Mouse (Mus musculus) adrenal gland, adult (tissue): ENCODE data around the gene Gm8909.
A peak's percentile ranks its signal among the peaks of the same experiment; 100 is the strongest.
"Not testable (repeated sequence)": the region's sequence is repeated elsewhere in the genome, so short reads cannot be mapped to it uniquely, and the experiment has no call there.

Source experiments
- DNase-seq, 2 experiments: peaks; one replicate each; pipeline ENCODE4 v3.0.0; 2022 to 2023; ENCODE audit warnings: low spot score in 1 of 2; ENCODE audit not compliant: inconsistent age in 2 of 2

Gm8909 gene

DNA sequence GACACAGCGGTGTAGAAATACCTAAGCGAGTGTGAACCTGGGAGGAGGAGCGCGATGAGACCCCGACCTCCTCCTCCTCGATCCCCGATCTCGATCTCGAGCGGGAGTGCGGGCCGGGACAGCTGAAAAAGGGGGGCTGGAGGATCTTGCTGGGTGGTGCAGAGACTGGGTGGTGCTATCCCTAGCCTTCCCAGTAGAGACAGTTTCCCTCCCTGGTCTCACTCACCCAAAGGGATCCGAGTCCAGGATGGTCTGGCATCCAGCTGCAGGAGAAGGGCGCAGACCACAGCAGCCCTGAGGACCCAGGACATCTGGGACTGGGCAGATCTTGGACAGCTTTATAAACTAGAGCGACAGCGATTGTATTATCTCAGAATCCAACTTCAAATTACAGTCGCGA lies 47.5 kb downstream of the Gm8909 start:
- peak in 1 of 2 experiments; percentile 43 for DNase-seq

DNA sequence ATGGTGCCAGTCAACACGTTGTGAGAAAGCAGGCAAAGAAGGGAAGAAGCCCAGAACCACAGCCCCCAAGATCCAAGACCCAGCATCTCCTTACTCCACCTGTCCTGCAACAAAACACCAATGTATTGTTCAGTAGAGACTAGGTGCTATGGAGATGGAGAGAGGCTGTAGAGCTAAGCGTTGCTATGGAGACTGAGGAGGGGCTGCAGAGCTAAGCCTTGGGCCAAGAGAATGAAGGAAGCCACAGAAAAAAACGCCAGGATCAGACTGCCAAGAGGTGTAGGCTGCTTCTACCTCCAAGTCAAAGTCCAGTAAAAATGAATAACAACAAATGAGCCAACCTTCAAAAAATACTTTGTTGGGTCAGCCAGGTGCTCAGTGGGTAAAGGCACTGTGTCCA lies 51.8 kb downstream of the Gm8909 start:
- DNase-seq: not testable (repeated sequence)
